Mouse (Mus musculus): ENCODE measurements at regions not wholly inside any gene's neighbourhood (a gene's known extent, or its start where the extent isn't known, plus 50 kb on each side); places are given as distances from the start of the nearest gene placed in this dataset.

DNA sequence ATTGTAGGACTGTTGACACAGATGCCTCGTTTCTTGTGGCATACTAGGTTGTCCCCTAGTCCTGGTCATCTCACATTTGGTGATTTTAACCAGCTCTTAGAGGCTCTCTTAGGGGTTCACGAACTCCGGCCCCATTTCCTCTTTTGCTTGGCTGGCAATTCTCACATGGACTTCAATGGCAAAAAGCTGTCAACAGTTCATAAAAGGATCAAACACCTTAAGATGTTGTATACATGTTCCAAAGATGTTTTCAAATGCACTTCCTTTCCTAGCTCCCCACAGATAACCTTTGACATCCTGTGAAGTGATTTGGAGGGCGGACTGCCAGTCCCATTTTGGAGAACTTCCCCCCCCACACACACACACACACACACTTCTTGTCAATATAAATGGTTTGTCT, 153.7 kb upstream of the Rpl34 start:
- TF ChIP-seq CTCF (IDR thresholded peaks at IDR 0.05; ENCODE audit: low read depth, low read length) = no peak
- no peak for TF ChIP-seq POLR2A (IDR thresholded peaks at IDR 0.05; ENCODE audit: extremely low read depth, insufficient read depth, low read length)
